Mouse (Mus musculus): ENCODE results near the gene Jakmip3.

DNA sequence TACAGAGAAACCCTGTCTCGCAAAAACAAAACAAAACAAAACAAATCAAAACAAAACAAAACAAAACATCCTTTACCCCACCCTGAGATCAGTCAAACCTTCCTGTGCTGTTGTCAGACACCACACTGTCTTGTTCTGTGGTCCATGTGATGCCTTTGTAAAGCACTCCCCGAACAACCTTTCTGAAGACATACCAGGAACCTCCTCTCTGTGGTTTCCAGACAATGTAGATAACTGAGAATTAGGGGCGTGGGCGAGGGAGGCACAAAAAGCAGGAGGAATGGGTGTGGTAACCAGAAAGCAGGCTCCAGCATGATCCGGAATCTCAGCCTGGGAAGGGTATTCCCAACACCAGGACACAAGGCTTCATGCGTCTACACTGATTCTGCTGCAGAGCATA, 74.6 kb downstream of the Jakmip3 start:
- TF ChIP-seq GATA1 (IDR thresholded peaks at IDR 0.05; ENCODE audit: low read length) (no peak), TAL1 (IDR thresholded peaks at IDR 0.05; ENCODE audit: low read length) (no peak)
